Mouse (Mus musculus) telencephalon, adult 2 months (tissue): Measurements from ENCODE around the gene Rab28.
A peak's percentile ranks its signal among the peaks of the same experiment; 100 is the strongest.

Source experiments
- DNase-seq: peaks from one replicate; pipeline ENCODE4 v3.0.0-alpha.2; 2011; ENCODE audit warnings: low read depth, low spot score

Gene Rab28

DNA sequence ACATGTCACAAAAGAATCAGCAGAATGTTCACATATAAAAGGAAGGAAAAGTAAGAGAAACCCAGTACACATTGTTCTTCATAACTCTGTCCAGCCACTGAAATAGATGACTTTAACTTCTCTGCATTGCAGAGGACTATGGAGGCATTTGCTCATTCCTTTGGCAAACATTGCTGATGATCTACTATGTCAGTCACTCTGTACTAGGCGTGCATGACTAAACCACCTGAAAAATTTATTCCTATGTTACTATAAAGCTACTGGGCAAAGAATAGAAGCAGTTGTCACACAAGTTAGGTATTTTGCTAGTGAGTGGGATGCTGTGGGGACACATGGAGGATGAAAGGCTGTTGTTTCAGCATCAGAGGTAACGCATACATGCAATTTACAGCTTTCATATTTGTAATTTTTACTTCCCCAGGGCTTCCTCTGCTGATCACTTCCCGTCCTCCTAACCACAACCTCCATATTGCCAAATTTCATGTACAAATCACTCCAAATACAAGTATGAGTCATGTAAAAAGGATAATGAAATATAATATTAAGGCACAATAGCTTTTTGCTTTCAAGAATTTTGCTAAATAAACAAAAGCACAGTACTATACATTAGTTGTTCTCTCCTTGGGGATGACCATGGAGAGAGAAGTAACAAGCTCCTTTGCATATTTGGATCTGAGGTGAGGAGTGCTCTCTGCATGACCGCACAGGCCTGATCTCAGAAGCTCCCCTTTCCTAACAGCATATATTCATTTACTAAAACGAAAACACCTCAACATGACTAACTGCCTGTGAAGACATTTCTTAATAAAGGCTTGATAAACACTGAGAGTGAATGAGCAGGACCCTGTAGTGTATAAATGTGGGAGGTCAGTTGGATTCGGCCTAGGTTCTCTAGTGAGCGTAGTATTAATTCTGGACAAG lies 80.5 kb downstream of the Rab28 start:
- no peak for DNase-seq

DNA sequence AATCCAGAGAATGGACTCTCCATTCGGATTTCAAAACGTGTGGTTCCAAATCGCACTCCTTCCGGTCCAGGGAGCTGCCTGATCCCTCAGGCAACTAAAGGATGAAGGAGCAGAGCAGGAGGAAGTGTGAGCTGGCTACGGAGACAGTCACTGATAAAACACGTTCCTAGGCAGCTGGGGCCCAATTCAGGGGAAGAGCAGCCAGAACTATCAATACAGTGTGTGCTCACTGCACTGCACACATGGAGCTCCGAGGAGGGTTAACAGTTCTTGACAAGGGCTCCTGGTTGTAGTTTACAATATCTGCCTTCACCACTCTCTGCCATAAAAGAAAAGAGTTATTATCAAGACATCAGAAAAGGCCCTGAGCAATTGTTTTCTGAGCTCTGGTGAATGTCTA lies 82.4 kb downstream of the Rab28 start:
- DNase-seq: no peak

DNA sequence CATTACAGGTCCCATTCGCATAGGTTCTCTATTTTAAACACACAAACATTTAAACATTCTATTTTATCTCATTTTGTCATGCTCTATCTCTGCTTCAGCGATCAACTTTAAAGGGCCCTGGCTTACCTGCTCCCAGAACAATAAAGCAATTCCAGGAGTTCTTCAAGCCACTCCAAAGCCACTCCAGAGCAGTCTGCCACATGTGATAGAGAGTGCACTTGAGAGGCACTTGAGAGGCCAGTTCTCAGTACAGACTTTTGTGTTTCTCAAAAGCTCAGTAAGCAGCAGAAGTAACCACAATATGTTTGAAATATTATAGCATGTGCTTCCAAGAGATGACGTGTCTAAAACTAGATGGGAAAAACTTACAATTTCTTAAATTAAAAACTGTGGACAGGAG lies 86.2 kb downstream of the Rab28 start:
- DNase-seq: no peak

DNA sequence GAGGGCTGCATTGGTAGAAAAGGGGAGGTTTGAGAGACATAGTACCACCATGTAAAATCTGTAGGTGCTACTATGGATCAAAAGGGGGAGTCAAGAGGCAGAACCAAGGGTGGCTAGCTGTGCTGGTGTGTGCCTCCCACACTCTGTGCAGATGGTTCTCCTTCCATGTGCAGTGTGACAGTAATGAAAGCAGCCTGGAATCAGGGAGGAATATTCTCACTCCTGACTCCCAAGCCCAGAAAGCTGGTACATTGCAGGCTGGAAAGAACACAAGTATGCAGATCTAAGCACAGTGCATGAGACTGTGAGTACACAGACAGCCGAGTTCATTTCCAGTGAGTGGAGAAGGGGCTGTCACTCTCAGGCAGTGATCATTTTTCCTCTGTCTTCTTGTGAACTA lies 89.0 kb downstream of the Rab28 start:
- peak; percentile 67 for DNase-seq

DNA sequence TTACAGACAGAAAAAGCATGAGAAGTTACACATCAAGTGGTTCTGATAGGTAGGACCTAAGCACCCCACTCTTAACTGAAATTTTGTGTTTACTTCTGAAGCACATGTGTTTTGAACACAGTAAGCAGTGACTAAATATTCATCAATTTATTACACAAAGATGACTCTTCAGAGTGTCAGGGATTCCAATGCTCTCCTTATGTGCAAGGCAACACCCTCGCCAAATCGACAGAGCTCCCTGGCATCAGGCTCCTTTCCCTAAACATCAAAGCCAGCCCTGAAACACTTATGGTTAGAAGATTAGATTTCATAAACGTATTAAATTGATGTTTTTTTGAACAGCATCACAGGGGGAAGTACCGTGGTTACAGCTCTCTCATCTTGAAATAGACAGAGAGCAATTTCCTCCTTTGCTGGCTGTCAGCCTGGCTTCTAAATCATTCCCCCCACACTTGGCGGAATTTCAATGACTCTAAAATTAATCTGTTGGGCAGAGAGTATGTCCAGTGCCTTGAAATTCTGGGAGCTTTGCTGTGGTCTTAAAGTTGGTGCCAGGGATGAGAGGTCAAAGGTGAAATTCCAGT lies 97.4 kb downstream of the Rab28 start:
- DNase-seq: peak; percentile 41

DNA sequence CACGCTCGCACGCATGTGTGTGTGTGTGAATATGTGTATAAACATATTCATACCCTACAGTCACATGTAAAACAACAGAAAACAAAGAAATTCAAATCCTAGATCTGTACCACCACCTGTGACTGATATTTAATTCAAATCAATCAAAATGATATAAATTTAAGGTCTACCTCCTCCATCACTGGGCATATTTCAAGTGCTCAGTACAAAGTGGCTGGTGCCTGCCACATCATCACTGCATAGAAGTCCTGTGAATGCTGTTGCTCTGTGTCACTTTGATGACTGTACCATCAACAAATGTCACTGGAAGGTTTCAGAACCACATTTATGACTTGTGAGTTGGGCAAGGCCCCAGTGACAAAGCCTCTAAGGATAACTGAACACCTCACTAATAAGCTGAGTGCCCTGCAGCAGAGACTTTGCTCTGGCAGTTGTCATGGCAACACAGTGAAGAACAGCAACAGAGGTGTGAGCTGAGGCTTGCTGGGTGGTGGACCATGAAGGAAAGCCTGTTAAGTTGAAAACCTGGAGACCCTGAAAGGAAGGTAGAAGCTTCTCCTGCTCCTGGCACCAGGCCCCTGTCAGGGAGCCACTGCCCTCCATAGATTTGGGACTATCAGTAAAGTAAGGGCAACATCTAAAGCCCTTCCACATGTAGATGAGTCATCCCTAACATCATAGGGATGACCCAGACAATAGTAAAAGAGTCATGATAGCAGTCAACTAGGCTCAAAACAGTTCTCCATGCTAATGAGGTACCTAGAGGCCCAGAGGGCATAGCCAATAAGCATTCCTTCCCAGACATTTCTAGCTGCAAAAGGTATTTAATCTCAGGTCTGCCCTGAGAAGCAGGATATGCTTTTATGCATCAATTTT lies 111.5 kb downstream of the Rab28 start:
- no peak for DNase-seq

DNA sequence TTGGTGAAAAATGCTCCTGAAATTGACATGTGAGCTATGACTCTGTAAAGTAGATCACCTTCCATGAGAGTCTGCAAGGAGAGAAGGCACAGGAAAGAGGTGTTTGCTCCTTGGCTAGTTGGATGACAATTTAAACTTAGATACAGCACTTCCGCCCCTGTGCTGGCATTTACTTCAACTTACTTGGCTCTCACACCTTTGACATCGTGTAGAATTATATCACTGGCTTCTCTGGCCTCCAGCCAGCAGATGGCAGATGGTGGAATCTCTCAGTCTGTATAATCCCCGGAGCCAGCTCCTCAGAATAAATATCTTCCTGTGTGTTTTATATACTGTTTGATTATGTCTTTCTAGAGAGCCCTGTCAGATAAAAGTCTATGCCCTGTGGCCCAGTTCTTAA lies 112.8 kb downstream of the Rab28 start:
- DNase-seq: peak; percentile 40

DNA sequence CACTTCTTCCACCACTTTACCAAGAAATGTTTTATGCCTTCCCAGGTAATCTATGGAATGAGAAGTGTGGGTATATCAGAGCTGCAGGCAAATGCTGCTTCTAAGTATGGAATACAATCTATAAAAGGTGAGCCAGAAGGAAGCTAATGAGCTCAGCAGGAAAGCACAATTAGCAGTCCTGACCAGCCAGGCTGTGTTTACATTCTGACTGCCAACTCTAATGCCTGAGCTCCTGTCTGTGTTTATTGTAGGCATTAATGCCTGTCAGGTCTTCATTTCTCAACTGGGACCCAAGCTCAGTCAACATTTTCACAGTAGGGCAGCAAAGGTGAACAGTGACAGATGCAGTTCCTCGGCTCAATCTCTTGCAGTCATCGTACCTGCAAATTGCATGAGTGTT lies 129.9 kb downstream of the Rab28 start:
- no peak for DNase-seq
